14 mouse cellular contexts compared by ENCODE assay signal in genomic region chr9:97140145-97140932, GRCm38 (mm10). TPM values are rescaled to one million over a fixed set of nuclear protein-coding genes. Genes with fewer than 3 reads are reported as not detected.
DNase-seq lines count a peak whose midpoint lies in the region; ATAC-seq and TF ChIP-seq lines count a peak whose summit lies in the region.
"Had no signal": no experiment of that assay in that cellular context is flagged by ENCODE, and none has a peak within 500 bp of the region (broad histone marks: within the 10 kb centered on the region; RNA-seq: fewer than 3 reads in every experiment).

No protein-coding gene starts in this region.

- H3K4me3 ChIP-seq in kidney, adult 2 months (ENCODE audit: insufficient read depth, low read depth, low read length) = no peak overlapping the region
- H3K4me3 ChIP-seq in kidney, embryonic 14.5 days (ENCODE audit: low read length) = no peak overlapping the region
- H3K4me3 ChIP-seq in kidney, postnatal 0 days (replicated peaks; ENCODE audit: low read depth, low read length) = no peak overlapping the region
- H3K4me3 ChIP-seq in left cerebral cortex, adult 2 months = no peak overlapping the region
- H3K4me3 ChIP-seq: embryonic facial prominence, embryonic 10.5 days; hindbrain, embryonic 15.5 days; liver, embryonic 13.5 days; midbrain, embryonic 10.5 days; neural tube, embryonic 15.5 days had no signal

- peaks cover 16% of the 10 kb centered on the region for H3K4me1 ChIP-seq in kidney, adult 2 months (ENCODE audit: control insufficient read depth, insufficient read depth, low read length)
- no peaks in the 10 kb centered on the region for H3K4me1 ChIP-seq in kidney, embryonic 14.5 days (ENCODE audit: control insufficient read depth, insufficient read depth, low read length)
- no peaks in the 10 kb centered on the region for H3K4me1 ChIP-seq in kidney, postnatal 0 days (replicated peaks; ENCODE audit: insufficient read depth, low read length)
- H3K4me1 ChIP-seq: embryonic facial prominence, embryonic 10.5 days; hindbrain, embryonic 15.5 days; liver, embryonic 13.5 days; midbrain, embryonic 10.5 days; neural tube, embryonic 15.5 days had no signal

- WGBS in kidney, adult 2 months = 34% methylated on average over 10 of the region's 10 CpGs
- 81% methylated on average over 10 of the region's 10 CpGs for WGBS in kidney, embryonic 14.5 days
- 70% methylated on average over 10 of the region's 10 CpGs for WGBS in kidney, postnatal 0 days

- no peak for TF ChIP-seq CTCF in kidney, adult 2 months (conservative IDR thresholded peaks at IDR 0.05; ENCODE audit: insufficient read depth, insufficient read length, low read depth, low read length)
- TF ChIP-seq CTCF in kidney, postnatal 0 days (IDR thresholded peaks at IDR 0.05; ENCODE audit: low read depth) = no peak
- TF ChIP-seq CTCF in left cerebral cortex, adult 2 months (IDR thresholded peaks at IDR 0.05) = no peak

- ATAC-seq in kidney, embryonic 14.5 days (ENCODE audit: low FRiP score, low TSS enrichment) = no peak
- ATAC-seq in kidney, postnatal 0 days (replicated peaks; ENCODE audit: low FRiP score, low read depth) = peak; percentile 69; the same call in 1 of the 2 replicates

- no peaks in the 10 kb centered on the region for H3K9me3 ChIP-seq in kidney, embryonic 14.5 days (ENCODE audit: control insufficient read depth, low read length)
- H3K9me3 ChIP-seq in kidney, postnatal 0 days (replicated peaks; ENCODE audit: low read length) = no peaks in the 10 kb centered on the region
- H3K9me3 ChIP-seq: embryonic facial prominence, embryonic 10.5 days; hindbrain, embryonic 15.5 days; liver, embryonic 13.5 days; midbrain, embryonic 10.5 days; neural tube, embryonic 15.5 days had no signal

- H3K9ac ChIP-seq in kidney, embryonic 14.5 days (ENCODE audit: low read depth, low read length) = no peak overlapping the region
- H3K9ac ChIP-seq in kidney, postnatal 0 days (ENCODE audit: low read depth, low read length) = no peak overlapping the region
- H3K9ac ChIP-seq: hindbrain, embryonic 15.5 days; liver, embryonic 13.5 days; neural tube, embryonic 15.5 days had no signal

- peak; percentile 90 for DNase-seq in kidney, adult 2 months
- DNase-seq in gastrocnemius, postnatal 25 days = peak; percentile 58
- peak; percentile 10 for DNase-seq in kidney, postnatal 0 days (ENCODE audit: low spot score)
- peak; percentile 27 for DNase-seq in telencephalon, adult 2 months (ENCODE audit: low read depth, low spot score)
- no peak for DNase-seq in left cerebral cortex, adult 2 months (ENCODE audit: extremely low spot score in 1 of 2, low spot score in 2 of 2)
- no peak for DNase-seq in adrenal gland, postnatal 25 days
- DNase-seq: cerebellum, adult 9-11 months; liver, embryonic 13.5 days; thymus, postnatal 14 days had no signal

- H3K27ac ChIP-seq in kidney, adult 2 months (ENCODE audit: insufficient read depth, low read depth, low read length) = peak overlapping the region; percentile 87
- H3K27ac ChIP-seq in kidney, embryonic 14.5 days (ENCODE audit: low read depth, low read length) = no peak overlapping the region
- peak overlapping the region; percentile 48; the same call in 1 of the 2 replicates for H3K27ac ChIP-seq in kidney, postnatal 0 days
- H3K27ac ChIP-seq in left cerebral cortex, adult 2 months = no peak overlapping the region
- H3K27ac ChIP-seq: embryonic facial prominence, embryonic 10.5 days; hindbrain, embryonic 15.5 days; liver, embryonic 13.5 days; midbrain, embryonic 10.5 days; neural tube, embryonic 15.5 days had no signal

- no peaks in the 10 kb centered on the region for H3K36me3 ChIP-seq in kidney, adult 2 months (ENCODE audit: control insufficient read depth, insufficient read depth, low read length)
- H3K36me3 ChIP-seq in kidney, embryonic 14.5 days (ENCODE audit: control insufficient read depth, insufficient read depth, low read length) = no peaks in the 10 kb centered on the region
- no peaks in the 10 kb centered on the region for H3K36me3 ChIP-seq in kidney, postnatal 0 days (ENCODE audit: insufficient read depth, low read length)
- H3K36me3 ChIP-seq: embryonic facial prominence, embryonic 10.5 days; hindbrain, embryonic 15.5 days; liver, embryonic 13.5 days; midbrain, embryonic 10.5 days; neural tube, embryonic 15.5 days had no signal

- intact Hi-C loops in left cerebral cortex, adult 2 months (cut with DNase I) = no loop called here

- no peak for TF ChIP-seq POLR2A in kidney, adult 2 months (IDR thresholded peaks at IDR 0.05; ENCODE audit: low read depth, low read length)

- no peaks in the 10 kb centered on the region for H3K27me3 ChIP-seq in kidney, adult 2 months (replicated peaks; ENCODE audit: control insufficient read depth, insufficient read depth, low read length)
- H3K27me3 ChIP-seq in kidney, embryonic 14.5 days (ENCODE audit: control insufficient read depth, insufficient read depth, low read length) = no peaks in the 10 kb centered on the region
- H3K27me3 ChIP-seq in kidney, postnatal 0 days (ENCODE audit: insufficient read depth, low read length) = no peaks in the 10 kb centered on the region
- H3K27me3 ChIP-seq: hindbrain, embryonic 15.5 days; neural tube, embryonic 15.5 days had no signal

- H3K4me2 ChIP-seq in kidney, embryonic 14.5 days (replicated peaks; ENCODE audit: low read depth, low read length) = no peak overlapping the region
- H3K4me2 ChIP-seq in kidney, postnatal 0 days (ENCODE audit: low read length) = no peak overlapping the region
- H3K4me2 ChIP-seq: hindbrain, embryonic 15.5 days; liver, embryonic 13.5 days; neural tube, embryonic 15.5 days had no signal

RNA-seq across cellular contexts. Expression of gene Slc25a36, which starts 29.4 kb away (rescaled TPM):
- polyA plus RNA-seq in kidney, adult 2 months (2012; rRNA removed) = 39.2 and 45.6 TPM in 2 replicates
- 68.8 and 110 TPM in 2 replicates for polyA plus RNA-seq in kidney, embryonic 14.5 days (2014; fragmentation: Nextera tagmentation; extraction: Ambion mirVana)
- 10 to 100 TPM; 26.4 to 32.5 TPM for total RNA-seq in gastrocnemius, postnatal 25 days (2021)
- 59.1 and 60.5 TPM in 2 replicates for polyA plus RNA-seq in kidney, postnatal 0 days (2015; fragmentation: Nextera tagmentation; extraction: Ambion mirVana)
- total RNA-seq in left cerebral cortex, adult 2 months (2021) = 10 to 100 TPM; 78.6 to 79.4 TPM
- 76.6 and 105 TPM in 2 replicates for total RNA-seq in adrenal gland, postnatal 25 days (2021)

Comparison
In these comparisons a context has a peak if more than half of its experiments do, and no peak if none do; other contexts are left out.
1. H3K27ac ChIP-seq: peak in kidney, adult 2 months (single experiment) and kidney, postnatal 0 days (single experiment); none in kidney, embryonic 14.5 days (single experiment) and left cerebral cortex, adult 2 months (single experiment).
2. DNase-seq: peak in kidney, adult 2 months (single experiment), gastrocnemius, postnatal 25 days (single experiment), kidney, postnatal 0 days (single experiment) and telencephalon, adult 2 months (single experiment); none in left cerebral cortex, adult 2 months (0 of 2) and adrenal gland, postnatal 25 days (single experiment).